Mouse (Mus musculus): ENCODE measurements around the gene Apof. TPM values are rescaled to one million over a fixed set of nuclear protein-coding genes. Genes with fewer than 3 reads are reported as not detected.
"Not testable (repeated sequence)": the region's sequence is repeated elsewhere in the genome, so short reads cannot be mapped to it uniquely, and the experiment has no call there.

Apof gene
- polyA plus RNA-seq, 1 experiment from 2014 or later, result 46.6 TPM

DNA sequence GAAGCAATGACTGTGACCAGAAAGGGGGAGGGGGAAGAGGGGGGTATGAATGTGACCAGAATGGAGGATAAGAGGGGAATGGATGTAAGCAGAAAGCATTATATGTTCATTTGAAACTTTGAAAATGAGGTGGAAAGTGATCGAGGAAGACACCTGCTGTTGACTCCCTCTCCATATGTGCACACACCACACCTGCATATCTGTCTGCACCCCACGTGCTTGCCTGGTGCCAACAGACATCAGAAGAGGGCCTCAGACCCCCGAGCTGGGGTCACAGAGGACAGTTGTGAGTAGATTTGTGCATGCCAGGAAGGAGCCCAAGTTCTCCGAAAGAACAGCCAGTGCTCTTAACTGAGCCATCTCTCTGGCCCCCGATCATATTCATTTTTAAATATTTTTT, 8.5 kb upstream of the Apof start:
- Histone ChIP-seq H3K4me1 (replicated peaks) (peaks cover 4% of the 10 kb centered on the region; the same call in 1 of the 2 replicates), H3K9me3 (replicated peaks) (no peaks in the 10 kb centered on the region), H3K27ac (no peak overlapping the region), H3K27me3 (no peaks in the 10 kb centered on the region), H3K4me2 (no peak overlapping the region), H3K9ac (no peak overlapping the region), H3K4me3 (replicated peaks) (no peak overlapping the region), H3K36me3 (no peaks in the 10 kb centered on the region)
- no peak for DNase-seq
- 59% methylated on average over 5 of the region's 5 CpGs for WGBS (ENCODE audit: insufficient replicate concordance)
- ATAC-seq (ENCODE audit: low read depth), result no peak

DNA sequence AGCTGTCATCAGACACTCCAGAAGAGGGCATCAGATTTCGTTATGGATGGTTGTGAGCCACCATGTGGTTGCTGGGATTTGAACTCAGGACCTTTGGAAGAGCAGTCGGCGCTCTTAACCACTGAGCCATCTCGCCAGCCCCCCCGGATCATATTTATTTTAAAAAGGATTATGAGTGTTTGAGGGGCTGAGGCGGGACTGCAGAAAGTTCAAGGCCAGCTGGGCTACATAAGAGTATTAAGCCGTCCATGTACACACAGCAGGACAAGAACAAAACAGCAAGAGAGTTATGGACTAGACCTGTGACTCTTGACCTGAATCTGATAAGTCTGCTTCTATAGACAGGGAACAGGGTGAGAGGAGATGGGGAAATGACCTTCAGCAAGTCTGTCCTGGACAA, 8.1 kb upstream of the Apof start:
- H3K9me3 ChIP-seq (replicated peaks); H3K9ac ChIP-seq; DNase-seq; H3K4me2 ChIP-seq; H3K4me3 ChIP-seq (replicated peaks); H3K36me3 ChIP-seq; H3K27ac ChIP-seq; H3K4me1 ChIP-seq (replicated peaks); ATAC-seq (ENCODE audit: low read depth); H3K27me3 ChIP-seq: not testable (repeated sequence)
- WGBS (ENCODE audit: insufficient replicate concordance), result 79% methylated on average over 7 of the region's 7 CpGs

DNA sequence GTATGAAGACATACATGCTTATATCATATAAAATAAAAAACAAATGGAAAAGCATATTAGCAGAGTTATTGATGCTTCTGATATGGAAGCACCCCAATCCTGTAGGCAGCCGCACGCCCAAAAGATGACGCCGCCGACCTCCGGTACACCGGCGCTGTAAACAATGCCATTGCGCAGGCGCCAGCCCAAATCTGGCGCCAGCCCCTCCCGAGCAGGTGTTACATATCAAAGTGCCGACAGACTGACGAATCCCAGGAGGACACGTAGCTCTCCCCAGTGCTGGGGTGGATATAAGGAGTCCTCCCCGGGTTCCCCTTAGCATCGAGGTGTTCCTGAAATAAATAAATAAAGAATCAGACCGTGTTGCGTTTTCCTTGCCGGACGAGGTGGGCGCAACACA, 6.2 kb upstream of the Apof start:
- Histone ChIP-seq H3K4me2 (no peak overlapping the region), H3K4me1 (replicated peaks) (peaks cover 4% of the 10 kb centered on the region; the same call in 1 of the 2 replicates), H3K9ac (no peak overlapping the region), H3K4me3 (replicated peaks) (no peak overlapping the region), H3K9me3 (replicated peaks) (no peaks in the 10 kb centered on the region), H3K36me3 (no peaks in the 10 kb centered on the region), H3K27ac (no peak overlapping the region), H3K27me3 (no peaks in the 10 kb centered on the region)
- 75% methylated on average over 22 of the region's 22 CpGs for WGBS (ENCODE audit: insufficient replicate concordance)
- ATAC-seq (ENCODE audit: low read depth), result no peak
- DNase-seq, result no peak

DNA sequence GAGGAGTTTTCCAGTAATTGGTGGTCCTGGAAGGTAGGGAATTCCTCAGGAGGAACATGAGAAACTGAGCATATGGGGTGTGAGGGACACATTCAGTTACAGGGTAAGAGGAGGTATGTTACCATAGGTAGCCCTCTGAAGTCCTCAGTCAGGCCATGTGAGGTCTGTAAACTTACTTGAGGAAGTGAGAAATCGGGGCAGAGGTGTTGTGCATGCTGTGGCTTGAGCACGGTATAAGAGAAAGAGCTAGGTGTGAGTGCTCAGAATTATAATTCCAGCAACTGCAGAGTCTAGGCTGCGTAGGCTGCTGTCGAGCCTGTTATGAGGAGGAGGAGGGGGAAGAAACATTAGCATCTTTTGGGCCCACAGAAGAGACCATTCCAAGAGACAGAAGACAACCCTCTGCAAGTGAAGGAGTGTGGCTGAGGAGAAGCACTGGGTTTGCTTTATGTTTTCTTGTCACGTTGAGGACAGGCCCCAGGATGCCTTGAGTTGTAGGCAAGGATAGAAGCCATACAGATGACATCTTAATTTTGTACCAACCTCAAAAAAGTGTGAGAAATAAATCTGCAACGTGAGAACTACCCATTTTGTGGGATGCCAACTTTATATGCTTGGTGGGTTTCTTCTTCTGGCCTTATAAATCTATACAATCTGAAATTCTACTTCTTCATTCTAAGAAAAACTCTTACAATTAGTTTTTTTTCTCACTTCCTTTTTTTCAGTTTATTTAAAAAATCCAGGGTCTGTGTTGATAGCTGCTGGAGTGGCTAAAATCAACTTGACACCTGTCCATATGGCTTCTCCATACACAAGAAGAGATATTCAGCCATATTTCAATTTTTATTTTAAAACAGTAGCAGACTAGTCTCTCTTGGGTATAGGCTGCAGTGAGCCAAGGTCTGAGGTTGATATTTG, 4.8 kb upstream of the Apof start:
- peaks cover 4% of the 10 kb centered on the region; the same call in 1 of the 2 replicates for H3K4me1 ChIP-seq (replicated peaks)
- H3K27ac ChIP-seq, result no peak overlapping the region
- 65% methylated on average over 6 of the region's 6 CpGs for WGBS (ENCODE audit: insufficient replicate concordance)
- ATAC-seq (ENCODE audit: low read depth) (no peak), DNase-seq (no peak)
- H3K4me3 ChIP-seq (replicated peaks), result no peak overlapping the region
- H3K4me2 ChIP-seq, result no peak overlapping the region
- H3K27me3 ChIP-seq, result no peaks in the 10 kb centered on the region
- no peaks in the 10 kb centered on the region for H3K9me3 ChIP-seq (replicated peaks)
- no peak overlapping the region for H3K9ac ChIP-seq
- no peaks in the 10 kb centered on the region for H3K36me3 ChIP-seq

- Histone ChIP-seq H3K9me3 (replicated peaks) (no peaks in the 10 kb centered on the region), H3K27me3 (no peaks in the 10 kb centered on the region), H3K4me2 (peak overlapping the region; percentile 85), H3K36me3 (no peaks in the 10 kb centered on the region), H3K4me3 (replicated peaks) (peak overlapping the region; percentile 86), H3K9ac (peak overlapping the region; percentile 76), H3K4me1 (replicated peaks) (peaks cover 36% of the 10 kb centered on the region), H3K27ac (peak overlapping the region; percentile 61)
- no peak for ATAC-seq (ENCODE audit: low read depth)
- WGBS (ENCODE audit: insufficient replicate concordance), result 81% methylated on average over 16 of the region's 16 CpGs
- DNase-seq, result no peak
Measured at GRCm38 (mm10) chr10:128269206-128269910, 887 bp downstream of the Apof start.

GRCm38 (mm10) chr10:128270287-128270841, 1.9 kb downstream of the Apof start, which contains the start of gene Stat2:
TSS of gene Stat2 (plus strand) at chr10:128270559.
- peak; percentile 98 for ATAC-seq (ENCODE audit: low read depth)
- DNase-seq, result peak; percentile 97
- no peaks in the 10 kb centered on the region for H3K27me3 ChIP-seq
- peak within 1 kb of the TSS; percentile 86 for H3K4me3 ChIP-seq (replicated peaks)
- H3K4me1 ChIP-seq (replicated peaks), result peaks cover 36% of the 10 kb centered on the region
- H3K9me3 ChIP-seq (replicated peaks), result no peaks in the 10 kb centered on the region
- peak within 1 kb of the TSS; percentile 84 for H3K27ac ChIP-seq
- WGBS (ENCODE audit: insufficient replicate concordance), result under 1% methylated on average over 43 of the region's 43 CpGs
- H3K4me2 ChIP-seq, result peak within 1 kb of the TSS; percentile 85
- peak within 1 kb of the TSS; percentile 89 for H3K9ac ChIP-seq
- no peaks in the 10 kb centered on the region for H3K36me3 ChIP-seq

DNA sequence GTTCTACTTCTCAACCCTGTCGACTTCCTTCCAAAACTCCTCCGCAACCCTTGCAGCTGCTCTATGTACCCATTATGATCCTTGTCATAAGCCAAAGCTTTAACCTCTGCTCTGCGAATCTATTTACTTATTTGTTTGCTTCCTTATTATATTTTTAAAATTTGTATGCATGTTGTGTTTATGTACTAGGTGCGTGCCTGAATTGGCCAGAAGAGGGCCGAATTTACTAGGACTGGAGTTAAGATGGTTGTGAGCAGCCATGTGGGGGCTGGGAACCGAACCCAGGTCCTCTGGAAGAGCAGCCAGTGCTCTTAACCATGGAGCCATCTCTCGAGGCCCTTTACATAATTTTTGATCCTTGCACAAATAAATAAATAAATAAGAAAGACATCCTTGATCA, 2.4 kb downstream of the Apof start:
- no peaks in the 10 kb centered on the region for H3K36me3 ChIP-seq
- peak overlapping the region; percentile 86 for H3K4me3 ChIP-seq (replicated peaks)
- 34% methylated on average over 7 of the region's 7 CpGs for WGBS (ENCODE audit: insufficient replicate concordance)
- H3K27ac ChIP-seq, result peak overlapping the region; percentile 84
- no peaks in the 10 kb centered on the region for H3K27me3 ChIP-seq
- peak overlapping the region; percentile 89 for H3K9ac ChIP-seq
- H3K4me1 ChIP-seq (replicated peaks), result peaks cover 36% of the 10 kb centered on the region
- no peak for ATAC-seq (ENCODE audit: low read depth)
- H3K4me2 ChIP-seq, result peak overlapping the region; percentile 85
- no peak for DNase-seq
- no peaks in the 10 kb centered on the region for H3K9me3 ChIP-seq (replicated peaks)

DNA sequence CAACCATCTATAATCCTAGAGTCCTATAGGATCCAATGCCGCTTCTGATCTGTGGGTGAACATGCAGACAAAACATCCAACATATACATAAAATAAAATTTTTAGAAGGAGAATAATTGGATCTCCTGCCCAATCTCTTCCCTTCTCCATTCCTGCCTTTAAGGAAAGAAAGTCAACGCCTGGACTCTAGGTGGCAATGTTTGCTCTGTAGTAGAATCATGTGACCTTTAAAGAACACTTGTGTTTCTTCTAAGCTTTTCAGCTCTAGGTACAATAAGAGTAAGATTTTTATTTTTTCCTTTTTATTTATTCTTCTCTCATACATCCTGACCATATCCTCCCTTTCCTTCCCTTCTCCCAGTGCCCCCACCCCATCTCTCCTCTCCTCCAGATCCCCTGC, 3.4 kb downstream of the Apof start:
- H3K9ac ChIP-seq, result no peak overlapping the region
- ATAC-seq (ENCODE audit: low read depth) (no peak), DNase-seq (no peak)
- H3K4me1 ChIP-seq (replicated peaks), result peaks cover 36% of the 10 kb centered on the region
- H3K27ac ChIP-seq, result no peak overlapping the region; the same call in 1 of the 2 replicates
- H3K36me3 ChIP-seq, result peaks cover 6% of the 10 kb centered on the region; the same call in 1 of the 2 replicates
- peak overlapping the region; percentile 85 for H3K4me2 ChIP-seq
- no peaks in the 10 kb centered on the region for H3K27me3 ChIP-seq
- peak overlapping the region; percentile 19; the same call in 1 of the 2 replicates for H3K4me3 ChIP-seq (replicated peaks)
- no peaks in the 10 kb centered on the region for H3K9me3 ChIP-seq (replicated peaks)
- WGBS (ENCODE audit: insufficient replicate concordance), result 68% methylated on average over 2 of the region's 2 CpGs

- peaks cover 36% of the 10 kb centered on the region for H3K4me1 ChIP-seq (replicated peaks)
Measured at GRCm38 (mm10) chr10:128272819-128273439, 4.5 kb downstream of the Apof start.

GRCm38 (mm10) chr10:128275374-128275773, 6.9 kb downstream of the Apof start:
- not testable (repeated sequence) for H3K4me2 ChIP-seq; H3K4me3 ChIP-seq (replicated peaks); DNase-seq; H3K27ac ChIP-seq; H3K9me3 ChIP-seq (replicated peaks); H3K9ac ChIP-seq; ATAC-seq (ENCODE audit: low read depth); H3K27me3 ChIP-seq
- 85% methylated on average over 1 of the region's 1 CpGs for WGBS (ENCODE audit: insufficient replicate concordance)
- H3K4me1 ChIP-seq (replicated peaks), result peaks cover 24% of the 10 kb centered on the region
- H3K36me3 ChIP-seq, result peaks cover 26% of the 10 kb centered on the region

More at GRCm38 (mm10) chr10:128272819-128273439, 4.5 kb downstream of the Apof start:
- H3K9ac ChIP-seq; DNase-seq; H3K4me3 ChIP-seq (replicated peaks); H3K4me2 ChIP-seq; ATAC-seq (ENCODE audit: low read depth); H3K27ac ChIP-seq; H3K27me3 ChIP-seq; H3K9me3 ChIP-seq (replicated peaks): not testable (repeated sequence)
- 73% methylated on average over 4 of the region's 7 CpGs for WGBS (ENCODE audit: insufficient replicate concordance)
- peaks cover 11% of the 10 kb centered on the region for H3K36me3 ChIP-seq

- no peak for ATAC-seq (ENCODE audit: low read depth)
- Histone ChIP-seq H3K9me3 (replicated peaks) (no peaks in the 10 kb centered on the region), H3K36me3 (peaks cover 48% of the 10 kb centered on the region), H3K9ac (no peak overlapping the region), H3K27ac (no peak overlapping the region), H3K27me3 (no peaks in the 10 kb centered on the region), H3K4me2 (no peak overlapping the region), H3K4me3 (replicated peaks) (no peak overlapping the region), H3K4me1 (replicated peaks) (0 out of 2 replicates have a peak, but pooled peaks cover 3% of the 10 kb centered on the region)
- WGBS (ENCODE audit: insufficient replicate concordance), result 82% methylated on average over 6 of the region's 6 CpGs
- DNase-seq, result no peak
Measured at GRCm38 (mm10) chr10:128278158-128278557, 9.7 kb downstream of the Apof start.
